Mouse (Mus musculus): ENCODE results near the gene H2-DMa. TPM values are rescaled to one million over a fixed set of nuclear protein-coding genes. Genes with fewer than 3 reads are reported as not detected.
A peak's percentile ranks its signal among the peaks of the same experiment; 100 is the strongest.

The H2-DMa gene
- total RNA-seq, 1 experiment from 2014 or later, result 11.5 TPM

DNA sequence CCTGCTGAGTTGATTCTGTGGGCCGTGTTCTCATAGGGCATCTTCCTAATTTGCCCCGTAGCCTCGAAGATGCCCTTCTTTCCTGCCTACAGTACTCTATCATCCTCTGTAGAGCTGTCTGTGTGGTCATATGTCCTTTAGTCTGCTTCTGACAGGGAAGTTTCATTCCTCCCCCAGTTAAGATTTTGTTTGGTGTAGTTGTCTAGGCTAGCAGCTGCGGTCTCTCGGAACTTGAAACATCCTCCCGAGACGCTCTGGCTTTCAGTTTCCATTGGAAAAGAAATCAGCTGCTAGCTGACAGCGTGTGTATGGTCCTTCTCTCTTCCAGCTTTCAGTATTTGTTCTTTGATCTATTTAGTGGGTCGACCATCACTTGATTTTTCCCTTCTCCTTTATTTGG is 14.5 kb upstream of the H2-DMa start:
- DNase-seq, result no peak

DNA sequence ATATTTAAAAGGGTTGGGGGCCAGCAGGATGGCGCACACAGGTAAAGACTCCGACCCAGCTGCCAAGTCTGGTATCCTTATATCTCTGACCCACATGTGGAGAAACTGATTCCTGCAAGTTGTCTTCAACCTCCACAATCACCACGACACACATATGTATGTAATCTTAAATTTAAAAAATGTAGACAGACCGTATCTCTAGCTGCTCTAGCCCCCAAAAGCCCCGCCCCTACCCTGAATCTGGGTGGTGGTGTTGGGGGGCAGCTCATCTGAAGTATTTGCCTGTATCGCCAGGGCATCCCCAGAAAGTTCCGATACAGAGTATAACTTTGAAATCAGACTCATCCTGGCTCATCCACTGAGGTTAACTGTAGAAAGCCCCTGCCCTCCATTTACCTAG is 12.8 kb upstream of the H2-DMa start:
- DNase-seq, result no peak

DNA sequence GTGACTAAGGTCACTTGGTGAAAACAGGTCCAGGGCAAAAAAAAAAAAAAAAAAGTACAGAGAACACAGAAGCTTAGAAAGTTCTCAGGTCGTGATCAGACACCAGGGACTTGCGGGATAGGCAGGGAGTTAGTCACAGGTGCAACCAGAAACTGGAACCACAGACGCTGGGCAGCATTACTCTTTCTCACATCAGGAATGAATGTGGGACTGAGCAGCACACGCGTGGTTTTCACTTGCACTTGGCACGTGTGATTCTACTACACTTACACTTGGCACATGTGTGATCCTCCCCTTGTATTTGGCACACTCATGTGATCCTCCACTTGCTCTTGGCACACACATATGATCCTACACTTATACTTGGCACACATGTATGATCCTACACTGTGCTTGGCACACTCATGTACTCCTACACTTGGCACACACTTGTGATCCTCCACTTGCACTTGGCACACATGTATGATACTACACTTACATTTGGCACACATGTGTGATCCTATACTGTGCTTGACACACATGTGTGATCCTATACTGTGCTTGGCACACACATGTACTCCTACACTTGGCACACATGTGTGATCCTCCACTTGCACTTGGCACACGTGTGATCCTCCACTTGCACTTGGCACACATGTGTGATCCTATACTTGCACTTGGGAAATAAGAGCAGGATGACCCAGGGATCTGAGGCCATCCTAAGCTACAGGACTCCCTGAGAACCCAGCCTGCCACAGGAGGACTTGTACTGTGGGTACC is 12.1 kb upstream of the H2-DMa start:
- DNase-seq, result no peak

DNA sequence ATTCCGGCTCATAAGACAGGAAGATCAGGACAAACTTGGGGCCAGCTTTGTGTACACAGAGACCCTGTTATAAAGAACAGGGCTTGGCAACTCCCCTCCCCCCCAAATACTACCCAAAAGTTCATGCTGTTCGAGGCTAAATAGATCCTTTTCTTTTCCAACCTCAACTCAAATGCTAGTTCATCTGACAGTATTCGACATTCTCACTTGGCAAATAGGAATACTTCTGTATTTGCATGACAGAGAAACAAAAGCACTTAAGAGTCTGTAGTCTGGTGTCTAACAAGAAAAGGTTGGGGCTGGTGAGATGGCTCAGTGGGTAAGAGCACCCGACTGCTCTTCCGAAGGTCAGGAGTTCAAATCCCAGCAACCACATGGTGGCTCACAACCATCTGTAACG is 10.9 kb upstream of the H2-DMa start:
- no peak for DNase-seq

DNA sequence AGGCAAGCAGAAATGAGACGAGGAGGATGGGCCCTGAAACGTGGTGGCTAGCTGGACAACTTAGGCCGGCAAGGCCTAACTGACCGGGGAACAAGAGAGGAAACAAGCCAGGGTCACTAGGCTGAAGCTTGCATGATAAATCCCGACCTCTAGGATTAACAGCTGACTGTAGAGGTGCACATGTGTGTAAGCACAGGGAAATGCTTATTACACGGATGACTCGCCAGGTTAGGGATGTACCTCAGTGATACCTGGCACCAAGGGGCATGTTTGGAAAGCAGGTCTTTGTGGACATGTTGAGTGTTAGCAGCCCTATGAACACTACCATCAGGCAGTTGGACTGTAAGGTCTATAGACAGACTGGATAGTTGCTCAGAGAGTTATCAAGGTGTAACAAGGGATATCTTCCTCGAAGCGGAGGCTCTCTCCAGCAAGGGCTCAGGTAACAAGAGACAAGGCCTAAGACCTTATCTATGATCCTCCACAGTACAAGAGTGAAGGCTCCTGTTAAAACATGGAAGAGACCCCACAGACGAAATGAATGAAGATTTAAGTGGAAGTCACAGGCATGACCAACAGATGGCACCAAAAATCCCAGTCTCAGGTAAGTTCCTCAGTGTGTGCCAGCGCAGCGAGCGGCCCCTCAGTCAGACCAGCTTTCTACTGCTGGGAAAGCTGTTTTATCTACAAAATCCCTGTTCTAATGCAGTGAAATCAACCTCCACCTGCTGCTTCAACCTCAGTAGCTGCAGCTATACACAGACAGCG is 10.1 kb upstream of the H2-DMa start:
- DNase-seq, result no peak

DNA sequence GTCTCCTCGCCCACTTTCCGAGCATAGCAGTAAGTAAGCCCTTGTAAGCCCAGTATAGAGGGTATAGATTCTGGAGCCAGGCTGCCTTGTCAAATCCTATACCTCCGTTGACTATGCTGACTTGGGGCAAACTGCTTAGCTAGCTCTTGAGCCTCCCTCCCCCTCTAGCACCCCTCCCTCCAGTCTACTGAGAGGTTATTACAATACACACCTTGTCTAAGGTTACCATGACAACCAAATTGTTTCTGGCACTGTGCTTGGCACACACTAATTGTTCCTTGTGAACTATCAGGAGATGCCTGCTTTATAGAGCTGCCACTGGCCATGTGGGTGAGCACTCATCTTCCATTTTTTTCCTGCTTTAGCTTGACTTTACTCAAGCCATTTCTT is 9.5 kb upstream of the H2-DMa start:
- DNase-seq, result no peak

DNA sequence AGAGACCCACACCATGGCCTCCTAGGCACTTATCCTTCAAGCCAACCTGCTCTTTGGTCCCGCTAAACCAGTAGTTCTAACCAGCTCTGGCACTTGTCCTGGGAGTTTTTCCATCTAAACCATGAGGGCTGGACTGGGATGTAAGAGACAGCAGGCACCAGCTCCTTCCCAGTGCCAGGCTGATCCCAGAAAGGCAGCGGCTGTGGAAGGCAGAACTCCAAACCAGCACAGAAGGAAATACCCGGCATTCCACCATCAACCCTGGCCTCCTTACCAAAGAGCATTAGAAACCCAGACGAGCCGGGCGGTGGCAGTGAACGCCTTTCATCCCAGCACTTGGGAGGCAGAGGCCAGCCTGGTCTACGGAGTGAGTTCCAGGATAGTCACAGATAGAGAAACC is 9.0 kb upstream of the H2-DMa start:
- no peak for DNase-seq

DNA sequence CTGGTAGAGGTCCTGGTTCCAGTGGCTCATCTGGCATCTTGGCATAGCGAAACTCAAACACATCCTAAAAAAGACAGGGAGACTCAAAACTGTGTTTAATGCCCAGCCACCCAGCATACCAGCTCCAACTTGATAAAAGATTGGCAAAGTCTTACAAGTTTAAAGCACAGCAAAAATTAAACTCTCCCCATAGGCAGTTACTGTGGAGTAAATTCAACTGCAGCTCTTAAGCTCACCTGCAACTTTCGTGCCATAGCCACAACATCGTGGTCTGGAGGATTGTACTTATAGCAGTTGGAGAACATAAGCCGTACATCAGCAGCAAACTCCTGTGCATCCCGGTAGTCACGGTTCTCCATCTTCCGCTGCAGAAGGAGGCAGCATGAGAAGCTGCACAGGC is 5.2 kb upstream of the H2-DMa start:
- DNase-seq, result no peak

DNA sequence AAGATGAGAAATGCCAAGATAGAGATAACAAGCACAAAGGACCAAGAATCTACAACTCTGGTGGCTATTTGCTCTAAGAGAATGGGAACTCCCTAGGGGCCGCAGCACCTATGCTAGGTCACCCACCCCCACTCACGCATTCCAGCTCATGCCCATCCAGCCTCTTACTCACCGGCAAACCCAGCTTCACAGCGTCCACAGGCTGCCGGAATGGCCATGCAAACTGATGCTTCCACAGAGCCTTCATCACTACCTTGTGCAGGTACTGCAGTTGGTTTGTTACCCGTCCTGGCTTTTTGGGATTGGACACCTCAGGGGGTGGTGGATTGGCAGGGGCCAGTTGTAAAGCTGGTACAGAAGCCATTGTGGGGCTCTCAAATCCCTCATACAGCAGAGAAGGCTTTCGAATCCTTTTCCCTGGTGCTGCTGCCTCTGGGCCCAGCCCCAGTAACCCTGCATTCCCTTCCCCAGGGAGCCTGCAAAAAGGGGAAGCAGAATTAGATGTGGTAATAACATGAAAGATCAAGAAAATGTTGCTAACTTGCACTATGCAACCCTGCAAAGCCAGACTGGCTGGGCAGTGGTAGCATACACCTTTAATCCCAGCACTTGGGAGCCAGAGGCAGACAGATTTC is 2.5 kb upstream of the H2-DMa start:
- DNase-seq, result no peak

DNA sequence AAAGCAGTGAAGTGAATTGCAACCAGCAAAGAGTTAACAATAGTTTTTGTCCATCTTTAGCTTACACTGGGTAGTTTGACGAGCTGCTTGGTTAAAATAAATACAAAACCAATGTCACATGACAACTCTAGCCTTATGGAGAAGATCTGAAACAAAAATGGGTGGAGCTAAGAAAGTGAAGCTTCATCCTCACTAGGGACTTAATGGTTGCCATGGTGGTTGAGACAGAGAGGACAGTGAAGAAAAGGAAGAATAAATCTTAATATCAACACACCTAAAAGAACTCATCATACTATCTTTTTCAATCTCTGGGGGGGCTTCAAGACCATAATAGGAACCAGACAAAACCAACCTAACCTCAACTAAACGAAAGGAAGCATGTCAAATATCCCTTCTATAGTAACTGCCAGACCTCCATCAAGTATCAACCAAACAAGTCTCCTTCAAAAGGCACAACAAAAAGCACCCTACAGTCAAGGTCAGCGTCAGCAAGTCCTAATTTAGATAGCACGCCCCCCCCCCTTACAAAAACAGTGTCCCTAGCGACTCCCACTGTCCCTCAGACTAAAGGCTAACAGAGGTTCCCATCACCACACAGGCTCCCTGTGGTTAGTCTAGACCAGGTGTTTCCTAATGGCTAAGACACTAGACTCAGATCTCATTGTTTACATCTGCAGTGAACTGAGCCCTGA is 1.8 kb upstream of the H2-DMa start:
- no peak for DNase-seq

DNA sequence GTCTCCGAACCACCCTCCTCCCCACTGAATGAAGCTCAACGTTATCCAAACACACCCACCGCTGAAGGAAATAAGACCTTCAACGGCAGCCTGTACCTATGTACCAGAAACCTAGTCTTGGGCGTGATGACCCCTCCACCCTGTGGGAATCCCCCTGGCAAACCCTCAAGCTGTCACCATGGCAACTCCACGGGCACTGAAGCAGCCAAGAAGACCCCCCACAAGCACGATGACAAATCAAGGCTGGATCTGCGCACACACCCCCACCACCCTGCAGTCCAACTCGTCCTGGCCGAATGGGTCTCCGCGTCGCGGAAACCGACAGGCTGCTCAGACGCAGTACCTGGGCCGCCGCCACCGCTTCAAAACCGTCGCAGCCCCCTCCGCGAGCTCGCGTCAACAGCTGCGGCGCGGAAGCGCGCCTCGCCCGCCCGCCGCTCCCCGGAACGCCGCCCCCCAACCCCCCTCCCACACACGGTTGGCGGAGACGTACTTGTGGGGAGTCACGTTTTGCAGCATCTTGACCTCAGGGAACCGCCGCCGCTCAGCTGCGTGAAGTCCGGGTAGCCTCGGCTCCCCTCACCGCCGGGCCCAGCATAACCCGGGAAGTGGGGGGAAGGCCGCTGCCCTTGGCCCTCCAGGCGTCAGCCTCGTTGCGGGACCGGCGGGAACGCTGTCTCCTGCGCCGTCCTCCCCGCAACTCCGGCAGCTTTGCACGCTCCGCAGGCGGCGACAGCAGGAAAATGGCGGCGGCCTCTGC is 1.0 kb upstream of the H2-DMa start:
- peak; percentile 48 for DNase-seq

DNA sequence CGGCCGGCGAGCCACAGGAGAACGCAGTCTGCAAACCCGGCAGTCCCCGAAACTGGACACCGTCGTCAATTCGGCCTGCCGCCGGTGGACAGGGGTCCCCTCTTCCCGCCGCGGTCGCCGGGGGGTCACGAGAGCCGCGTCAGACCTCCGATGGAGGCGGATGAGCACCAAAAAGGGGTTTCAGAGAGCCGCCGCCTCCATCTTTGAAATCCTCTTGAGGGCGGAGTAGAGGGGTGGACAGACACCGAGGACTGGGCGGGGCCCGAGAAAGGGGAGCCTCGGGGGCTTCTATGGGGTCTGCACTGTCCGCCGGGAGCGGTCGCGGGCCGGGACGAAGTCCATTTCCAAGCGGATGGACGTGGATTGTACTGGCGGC is 480 bp upstream of the H2-DMa start:
- DNase-seq, result no peak

DNA sequence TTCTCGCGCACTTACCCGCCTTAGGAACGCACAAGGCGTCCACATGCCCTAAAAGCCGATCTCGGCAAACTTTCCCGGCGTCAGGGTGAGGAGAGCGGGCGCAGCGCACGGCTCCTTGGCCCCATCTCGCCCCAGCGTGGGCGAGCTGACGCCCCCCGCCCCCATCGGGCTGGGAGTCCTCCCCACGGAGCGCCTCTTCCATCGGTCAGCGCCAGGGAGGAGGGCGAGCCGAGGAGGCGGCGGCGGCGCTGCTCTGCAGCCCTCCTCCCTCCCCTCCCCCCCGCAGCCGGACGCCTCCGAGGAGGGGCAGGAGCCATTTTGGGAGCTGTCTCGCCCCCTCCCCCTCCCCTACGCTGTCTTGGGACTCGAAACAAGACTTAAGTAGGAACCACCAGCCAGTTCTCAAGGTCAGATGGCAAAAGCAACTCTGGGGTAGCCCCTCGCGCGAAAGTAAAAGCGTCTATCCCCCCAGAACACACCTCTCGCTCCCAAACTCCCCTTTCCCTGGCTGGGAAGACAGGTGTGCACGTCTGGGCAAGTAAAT is 911 bp downstream of the H2-DMa start:
- DNase-seq, result peak; percentile 90

DNA sequence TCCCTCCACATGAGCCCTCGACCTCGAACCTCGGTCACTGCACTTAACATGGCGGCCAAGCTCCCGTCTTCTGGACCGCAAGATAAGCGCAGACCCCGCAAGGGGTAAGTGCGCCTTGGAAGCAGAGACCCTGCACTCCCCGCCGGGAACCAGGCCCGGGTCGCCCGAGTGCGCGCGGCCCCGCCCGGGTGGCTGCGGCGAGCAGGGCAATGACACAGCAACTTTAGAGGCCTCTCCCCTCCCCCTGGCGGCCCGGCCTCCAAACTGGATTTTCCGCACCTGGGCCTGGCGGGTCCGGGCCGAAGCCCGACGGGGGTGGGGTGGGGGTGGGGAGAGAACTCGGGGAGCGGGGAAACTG is 1.5 kb downstream of the H2-DMa start:
- peak; percentile 82 for DNase-seq

DNA sequence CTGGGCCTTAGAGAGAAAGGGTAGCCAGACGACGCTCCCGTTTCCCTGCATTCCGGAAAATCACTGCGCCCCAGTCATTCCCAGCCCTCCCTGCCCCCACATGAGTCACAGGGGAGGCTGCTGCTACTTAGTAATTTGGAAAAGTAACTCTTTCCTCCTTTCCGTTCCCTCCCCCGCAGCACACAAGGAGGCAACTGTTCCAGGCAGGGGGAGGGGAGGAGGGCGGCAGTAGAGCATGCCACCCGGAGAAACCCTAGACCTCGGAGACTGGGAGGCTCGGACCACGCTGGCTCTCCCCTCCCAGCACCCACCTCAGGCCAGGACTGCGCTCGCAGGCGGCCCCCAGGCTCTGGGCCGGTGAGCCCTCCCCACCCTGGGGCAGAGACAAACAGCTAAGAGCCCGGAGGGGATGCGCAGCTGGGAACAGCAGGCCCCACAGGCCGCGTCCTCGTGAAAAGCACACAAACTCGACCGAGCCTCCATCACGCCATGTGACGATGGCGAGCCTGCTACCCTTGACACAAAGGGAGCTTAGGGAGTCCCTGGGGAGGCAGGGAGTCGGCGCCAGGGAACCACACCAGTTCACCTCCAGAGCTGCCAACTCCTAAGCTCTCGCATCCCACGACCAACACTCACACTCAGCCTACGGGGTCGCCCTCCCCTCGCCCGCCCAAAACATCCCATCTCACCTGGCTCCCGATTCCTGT is 2.0 kb downstream of the H2-DMa start:
- DNase-seq, result peak; percentile 85

DNA sequence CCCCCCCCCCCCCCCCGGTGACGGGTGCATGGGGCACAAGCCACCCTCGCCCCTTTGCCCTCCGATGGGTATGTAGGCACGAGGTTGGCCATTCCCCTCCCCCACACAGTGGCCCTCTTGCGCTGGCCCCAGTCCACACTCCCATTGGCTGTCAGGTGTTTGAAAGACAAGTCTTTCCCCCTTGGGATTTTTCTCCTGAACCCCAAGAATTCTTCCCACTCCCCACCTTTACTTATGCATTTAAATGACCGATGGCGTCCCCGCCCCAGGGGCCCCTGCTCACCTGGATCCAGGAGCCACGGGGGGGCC is 2.5 kb downstream of the H2-DMa start:
- peak; percentile 62 for DNase-seq

DNA sequence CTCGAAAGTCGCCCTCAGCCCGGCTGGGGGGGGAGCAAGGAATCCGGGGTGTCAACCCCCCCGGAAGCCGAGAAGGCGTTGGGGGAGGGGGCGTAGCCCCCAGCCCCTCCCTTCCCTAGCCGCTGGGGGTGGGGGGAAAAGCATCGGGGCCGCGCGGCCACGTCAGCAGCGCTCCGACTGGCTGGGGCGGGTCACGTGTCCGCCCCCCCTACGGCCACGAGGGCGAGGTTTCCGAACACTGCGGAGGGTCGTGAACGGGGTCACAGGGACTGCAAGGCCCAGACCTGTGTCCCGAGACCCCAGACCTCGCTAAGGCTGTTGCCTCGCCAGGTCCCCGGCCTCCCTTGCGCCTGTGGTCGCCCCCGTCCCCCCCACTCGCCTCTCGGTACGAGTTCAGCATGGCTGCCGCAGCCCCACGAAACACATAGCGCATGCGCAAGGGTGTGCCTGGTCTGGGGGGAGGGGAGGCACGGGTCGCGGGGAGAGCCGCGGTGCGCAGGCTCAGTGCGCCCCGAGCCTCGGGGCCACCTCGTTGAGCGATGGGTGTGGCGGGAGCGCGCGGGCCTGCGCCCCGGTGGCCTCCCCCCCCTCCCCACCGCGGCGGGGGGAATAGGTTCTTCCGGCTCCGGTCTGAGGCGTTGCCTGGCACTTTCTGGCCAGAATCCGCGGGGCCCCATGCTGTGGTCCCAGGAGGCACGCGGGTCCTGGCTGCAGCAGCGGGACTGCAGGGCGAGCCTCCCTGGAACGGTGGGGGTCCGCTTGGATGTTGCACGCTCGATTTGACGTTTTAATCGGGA is 3.0 kb downstream of the H2-DMa start, which contains the start of gene Brd2:
TSS of gene Brd2 (minus strand) at position 447 of the 797 bp plus-strand sequence.
- peak; percentile 97 for DNase-seq

DNA sequence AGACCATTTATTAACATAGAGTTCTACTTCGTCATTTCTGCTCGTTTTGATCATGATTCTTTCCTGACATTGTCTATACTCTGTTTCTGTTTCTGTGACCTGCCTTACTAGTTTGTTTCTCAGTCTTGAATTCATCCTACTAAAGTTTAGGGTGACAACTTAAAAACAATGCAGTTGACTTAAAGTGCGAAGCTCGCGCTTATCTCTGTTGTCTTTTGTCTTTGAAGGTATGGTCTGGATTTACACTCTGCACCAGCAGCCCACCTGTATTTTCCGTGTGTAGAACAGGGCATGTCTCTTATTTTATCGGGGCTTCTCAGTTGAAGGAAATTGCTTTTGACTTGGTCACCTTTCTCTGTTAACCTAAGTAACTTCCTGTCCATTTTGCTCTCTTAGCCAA is 3.8 kb downstream of the H2-DMa start:
- no peak for DNase-seq

DNA sequence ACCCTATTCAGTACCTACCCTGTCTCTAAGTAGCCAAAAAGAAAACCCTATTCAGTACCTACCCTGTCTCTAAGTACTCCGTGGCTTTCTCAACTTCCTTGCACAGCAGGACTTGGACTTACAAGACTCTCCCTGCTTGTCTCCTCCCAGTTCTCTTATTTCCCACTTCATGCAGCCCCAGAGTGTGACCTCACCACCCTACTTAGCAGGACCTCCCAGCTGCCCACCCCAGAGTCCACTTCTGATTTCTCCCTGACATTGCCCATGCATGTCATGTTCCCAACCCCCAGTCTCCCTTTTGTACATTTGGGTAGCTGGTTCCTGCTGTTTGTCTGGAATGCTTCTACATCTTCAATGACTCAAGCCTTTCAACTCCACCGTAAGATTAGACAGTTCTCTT is 4.2 kb downstream of the H2-DMa start:
- DNase-seq, result no peak

DNA sequence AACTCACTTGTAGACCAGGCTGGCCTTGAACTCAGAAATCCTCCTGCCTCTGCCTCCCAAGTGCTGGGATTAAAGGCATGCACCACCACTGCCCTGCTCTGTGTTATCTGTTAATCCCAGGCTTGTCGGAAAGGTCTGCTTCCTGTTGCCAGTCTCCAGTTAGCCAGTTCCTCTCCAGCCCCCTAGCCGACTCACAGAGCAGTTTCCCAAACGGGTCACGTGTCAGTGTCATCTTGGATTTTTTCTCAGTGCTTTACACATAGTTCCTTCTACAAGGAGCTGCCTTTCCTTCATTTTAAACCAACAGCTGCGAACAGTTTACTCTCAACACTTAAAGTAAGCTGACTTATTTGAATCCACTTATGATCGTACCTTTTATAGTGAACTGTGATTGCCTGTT is 5.3 kb downstream of the H2-DMa start:
- DNase-seq, result no peak
